Mouse (Mus musculus) monocyte, adult 2 months (primary cell): Measurements from ENCODE around the gene Map2k5.

Source experiments
- DNase-seq, 2 experiments: peaks; one replicate each; pipeline ENCODE4 v3.0.0; 2022; ENCODE audit warnings: low spot score in 2 of 2, low read depth in 1 of 2

Map2k5 gene

DNA sequence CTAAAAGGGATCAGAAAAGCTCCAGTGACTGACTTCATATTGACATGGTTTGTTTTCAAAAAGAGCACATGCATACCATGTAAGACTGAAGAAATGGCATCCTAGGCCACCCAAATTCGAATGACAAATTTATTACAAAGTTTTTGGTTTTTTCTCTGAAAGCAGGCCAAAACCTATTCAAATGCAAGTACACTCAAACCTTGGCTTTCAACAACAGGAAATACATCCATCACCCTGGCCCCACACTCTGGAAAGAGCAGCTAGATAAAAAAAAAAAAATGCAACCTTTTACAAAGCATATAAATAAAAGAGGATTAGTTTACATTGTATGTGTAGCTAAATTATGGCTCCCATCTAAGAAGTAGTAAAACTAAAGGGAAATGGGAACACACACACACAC lies 114.5 kb downstream of the Map2k5 start:
- no peak for DNase-seq

- DNase-seq = no peak
Observed at GRCm38 (mm10) chr9:63258768-63259167, 118.9 kb downstream of the Map2k5 start.

GRCm38 (mm10) chr9:63257739-63258138 lies 120.0 kb downstream of the Map2k5 start:
- no peak for DNase-seq

- no peak for DNase-seq
Observed at GRCm38 (mm10) chr9:63250841-63251626, 126.7 kb downstream of the Map2k5 start.

DNA sequence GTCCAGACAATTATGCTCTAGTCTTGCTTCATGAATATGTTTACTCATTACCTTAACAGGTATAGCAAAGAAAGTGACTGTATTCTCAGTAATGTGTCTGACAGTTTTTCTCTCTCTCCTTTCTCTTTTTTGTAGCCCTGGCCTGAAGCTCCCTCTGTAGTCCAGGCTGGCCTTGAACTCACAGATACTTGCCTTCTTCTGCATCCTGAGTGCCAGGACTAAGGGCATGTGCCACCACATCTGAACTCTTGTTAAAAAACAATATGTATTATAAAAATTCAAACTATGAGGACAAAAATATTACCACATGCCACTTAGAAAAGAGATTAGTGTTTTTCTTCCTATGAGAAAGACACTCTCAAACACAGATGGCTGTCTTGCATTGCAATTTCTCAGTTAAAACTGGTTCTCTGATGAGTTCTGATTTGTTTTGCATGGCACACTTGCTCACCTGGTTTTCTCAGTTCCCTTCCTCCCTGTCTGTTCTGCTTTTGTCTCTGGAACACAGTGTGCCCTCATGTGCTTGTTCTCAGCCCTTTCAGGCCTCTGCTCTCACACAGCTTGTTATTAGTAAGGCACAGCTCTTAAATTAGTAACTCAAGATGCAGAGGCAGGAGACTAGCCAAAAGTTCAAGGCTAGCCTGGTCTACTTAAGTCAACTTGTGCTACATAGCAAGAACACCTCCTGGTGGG lies 129.5 kb downstream of the Map2k5 start:
- no peak for DNase-seq

GRCm38 (mm10) chr9:63246568-63247169 lies 131.0 kb downstream of the Map2k5 start:
- no peak for DNase-seq

- no peak for DNase-seq
Observed at GRCm38 (mm10) chr9:63241961-63242360, 135.7 kb downstream of the Map2k5 start.

GRCm38 (mm10) chr9:63241241-63241640 lies 136.5 kb downstream of the Map2k5 start:
- no peak for DNase-seq

DNA sequence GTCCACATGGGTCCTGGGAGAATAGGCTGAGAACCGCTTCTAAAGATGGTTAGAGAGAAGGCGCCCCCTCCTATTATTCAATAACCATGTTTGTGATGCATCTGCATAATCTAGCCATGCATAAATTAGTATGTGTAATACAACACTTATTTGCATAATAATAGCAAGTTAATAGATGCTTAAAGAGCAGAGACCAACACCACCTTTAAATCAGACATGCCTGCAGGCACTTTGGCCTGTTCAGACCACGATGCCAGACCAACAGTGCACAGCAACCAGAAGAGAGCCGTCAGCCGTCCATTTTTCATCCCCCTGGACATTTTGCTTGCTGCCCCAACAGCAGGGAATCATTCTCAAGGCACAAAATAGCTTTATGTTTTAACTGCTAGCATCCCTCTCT lies 143.3 kb downstream of the Map2k5 start:
- DNase-seq = no peak

DNA sequence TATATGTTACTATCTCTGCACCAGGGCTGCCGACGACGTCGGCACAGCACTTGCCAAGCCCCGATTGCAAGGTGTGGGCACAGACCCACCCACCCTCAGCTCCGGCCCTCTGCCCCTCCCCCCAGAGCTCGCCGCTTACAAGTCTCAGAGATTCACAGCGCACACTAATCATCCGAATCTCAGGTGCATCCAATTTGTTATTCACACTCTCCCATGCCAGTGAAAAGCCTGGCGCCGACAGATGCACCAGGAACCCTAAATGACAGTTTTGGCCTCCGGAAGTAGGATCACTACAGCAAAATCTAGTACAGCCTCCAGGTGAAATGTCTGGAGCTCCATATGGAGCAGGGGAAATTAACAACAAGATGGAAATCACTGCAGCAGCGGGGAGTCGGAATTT lies 147.4 kb downstream of the Map2k5 start:
- no peak for DNase-seq

GRCm38 (mm10) chr9:63229124-63229523 lies 148.6 kb downstream of the Map2k5 start:
- DNase-seq = no peak

DNA sequence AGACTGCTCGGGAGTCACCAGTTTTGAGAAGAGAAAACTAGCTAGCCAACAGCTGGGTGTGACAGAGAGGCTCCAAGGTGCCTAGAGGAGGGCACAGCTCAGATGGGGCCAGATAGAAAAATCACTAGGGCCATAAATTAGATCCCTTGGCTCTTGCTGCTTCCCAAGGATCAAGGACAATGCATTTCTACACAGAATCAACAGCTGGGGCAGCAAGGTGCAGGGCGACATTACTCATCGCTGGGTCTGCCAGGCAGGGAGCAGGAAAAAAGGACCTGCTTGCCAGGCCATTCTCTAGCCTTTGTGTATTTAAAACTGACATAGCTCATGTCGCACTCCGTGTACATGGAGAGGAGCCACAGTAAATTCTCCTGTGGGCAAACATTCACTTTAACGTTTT lies 155.5 kb downstream of the Map2k5 start:
- no peak for DNase-seq

GRCm38 (mm10) chr9:63219851-63220250 lies 157.9 kb downstream of the Map2k5 start:
- no peak for DNase-seq

- DNase-seq = no peak
Observed at GRCm38 (mm10) chr9:63215031-63215430, 162.7 kb downstream of the Map2k5 start.

GRCm38 (mm10) chr9:63206769-63207276 lies 170.9 kb downstream of the Map2k5 start:
- no peak for DNase-seq

DNA sequence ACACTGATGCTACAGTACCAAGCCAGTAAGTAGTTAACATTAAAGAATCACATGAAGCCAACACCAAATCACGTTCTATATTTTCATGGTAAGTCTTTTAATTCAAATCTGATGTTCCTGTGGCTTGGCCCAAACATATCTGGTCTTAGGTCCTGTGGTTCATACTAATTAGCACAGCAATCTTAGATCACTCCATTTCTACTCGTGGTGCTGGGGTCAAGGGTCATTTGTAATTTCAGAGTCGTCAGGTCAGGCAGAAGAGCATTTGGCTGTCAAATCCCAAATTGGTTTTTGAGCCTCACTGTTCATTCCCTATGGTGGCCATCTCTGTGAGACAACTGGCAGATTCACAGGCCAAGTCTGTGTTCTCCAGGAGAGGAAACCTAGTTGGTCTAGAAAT lies 174.2 kb downstream of the Map2k5 start:
- DNase-seq = no peak

DNA sequence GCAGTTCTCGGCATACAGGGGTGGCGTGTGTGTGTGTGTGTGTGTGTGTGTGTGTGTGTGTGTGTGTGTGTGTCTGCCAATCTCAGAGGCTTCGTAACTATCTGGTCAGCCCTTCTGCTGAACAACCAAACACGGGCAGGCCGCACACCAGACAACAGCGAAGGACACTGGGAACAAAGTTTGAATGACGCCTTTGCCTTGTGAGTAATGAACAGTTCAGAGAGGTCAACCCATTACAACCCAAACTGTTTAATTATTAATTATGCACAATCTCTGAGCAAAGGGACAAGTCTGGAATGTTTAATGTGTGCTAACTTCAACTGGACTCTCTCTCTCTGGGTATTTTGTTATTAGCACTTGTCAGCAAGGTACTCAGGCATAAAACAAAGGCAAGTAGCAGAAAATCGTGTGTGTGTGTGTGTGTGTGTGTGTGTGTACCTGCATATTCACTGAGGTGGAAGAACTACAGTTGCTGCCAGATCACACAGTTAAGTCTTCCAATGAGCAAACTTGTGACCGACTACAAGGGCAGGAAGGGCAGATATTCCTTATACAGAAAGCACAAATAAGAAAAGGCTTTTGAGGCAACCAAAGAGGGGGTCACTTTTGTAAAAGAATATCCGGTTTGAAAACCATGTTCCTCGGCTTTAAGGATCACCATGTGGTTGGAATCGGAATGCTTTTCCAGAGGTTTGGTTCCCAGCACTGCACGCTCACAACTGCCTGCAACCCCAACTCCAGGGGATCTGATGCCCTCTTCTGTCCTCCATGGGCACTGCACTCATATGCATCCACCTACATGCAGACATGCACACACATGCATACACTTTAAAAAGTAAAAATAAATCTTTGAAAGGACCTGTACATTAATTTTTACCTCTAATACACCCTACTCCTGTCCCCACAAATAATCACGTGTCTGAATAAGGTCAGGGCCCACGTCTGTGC lies 176.1 kb downstream of the Map2k5 start:
- no peak for DNase-seq

DNA sequence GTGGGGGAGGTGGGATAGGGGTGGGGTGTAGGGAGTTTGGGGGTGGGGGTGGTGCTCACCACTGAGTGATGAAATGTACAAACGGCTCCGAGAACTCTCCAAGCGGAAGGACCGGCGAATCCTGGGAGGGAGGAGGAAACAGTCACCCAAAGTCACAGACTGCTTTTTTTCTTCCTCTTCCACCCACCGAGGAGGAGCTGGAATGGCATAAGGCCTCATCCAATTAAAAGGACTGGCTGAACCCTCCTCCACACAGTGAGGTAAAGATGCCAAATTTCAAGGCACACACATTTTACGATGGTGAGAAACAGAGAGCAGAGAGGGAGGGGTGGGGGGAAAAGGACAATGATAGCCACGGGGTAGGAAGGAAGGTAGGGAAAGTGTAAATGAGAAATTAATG lies 180.4 kb downstream of the Map2k5 start:
- no peak for DNase-seq

DNA sequence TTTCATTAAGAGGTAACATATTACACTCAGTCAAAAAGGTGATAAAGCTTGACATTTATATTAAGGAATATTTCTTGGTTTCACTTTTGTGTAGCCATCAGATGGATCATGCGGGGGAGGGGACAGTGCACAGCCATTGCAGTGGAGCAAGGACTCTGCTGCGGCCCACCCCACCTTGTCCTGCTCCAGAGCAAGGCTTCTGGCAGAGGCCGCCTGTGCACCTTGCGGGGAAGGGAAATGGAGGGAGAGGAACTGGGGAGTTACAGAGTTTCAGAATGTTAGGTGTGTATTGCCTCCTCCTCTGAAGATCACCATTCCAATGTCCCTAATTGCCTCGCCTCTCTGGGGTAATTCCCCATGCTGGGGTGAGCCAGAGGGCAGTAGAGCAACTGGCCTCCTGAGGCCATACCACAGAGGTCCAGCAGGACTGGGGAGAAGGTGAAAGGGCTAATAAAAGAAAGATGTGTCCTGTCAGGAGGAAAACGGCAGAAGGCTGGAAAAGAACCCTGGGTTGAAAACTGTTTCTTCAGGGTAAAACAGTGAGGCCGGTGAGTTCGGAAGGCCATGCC lies 181.5 kb downstream of the Map2k5 start:
- DNase-seq = no peak

DNA sequence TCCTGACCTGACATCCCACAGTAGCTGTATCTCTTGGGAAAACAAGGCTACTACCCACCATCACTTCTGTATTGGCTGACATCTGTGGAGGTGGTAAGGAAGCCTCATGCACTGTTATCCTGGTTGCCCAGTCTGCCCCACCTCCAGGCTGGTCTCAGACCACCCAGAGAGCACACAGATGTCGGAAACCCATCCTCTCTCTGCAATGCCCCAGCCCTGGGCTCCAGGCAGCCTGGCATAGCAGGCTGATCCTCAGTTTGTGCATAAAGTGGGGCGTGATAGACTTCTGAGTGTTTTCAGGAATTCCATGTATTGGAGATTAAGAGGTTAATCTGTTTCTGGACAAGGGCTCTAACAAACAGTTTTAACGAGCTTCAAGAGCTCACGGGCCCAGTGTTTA lies 182.2 kb downstream of the Map2k5 start:
- no peak for DNase-seq

DNA sequence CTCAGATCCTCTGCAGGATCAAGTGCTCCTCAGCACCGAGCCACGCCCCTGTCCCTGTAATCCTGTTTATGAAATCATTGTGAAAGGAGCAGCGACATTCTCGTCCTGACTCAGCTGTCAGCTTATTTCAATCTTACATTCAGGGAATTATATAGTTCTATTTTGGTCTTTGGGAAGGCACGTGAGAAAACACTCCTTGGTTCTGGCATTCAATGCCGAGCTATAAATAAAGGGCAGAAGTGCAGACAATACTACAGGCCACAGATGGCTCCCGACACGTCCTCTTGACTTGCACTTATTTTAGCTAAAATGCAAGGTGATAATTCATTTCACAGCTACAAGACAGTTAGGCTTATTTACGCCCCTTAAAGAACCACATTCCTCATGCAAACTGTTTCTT lies 182.9 kb downstream of the Map2k5 start:
- no peak for DNase-seq
